Mouse (Mus musculus): ENCODE measurements at regions not wholly inside any gene's neighbourhood (a gene's known extent, or its start where the extent isn't known, plus 50 kb on each side); places are given as distances from the start of the nearest gene placed in this dataset.
A peak's percentile ranks its signal among the peaks of the same experiment; 100 is the strongest.

GRCm38 (mm10) chr16:25067276-25068249, 219.1 kb upstream of the Tprg start:
- Histone ChIP-seq H3K9me3 (ENCODE audit: control insufficient read depth, low read length) (no peaks in the 10 kb centered on the region), H3K4me1 (ENCODE audit: control insufficient read depth, insufficient read depth, low read length) (no peaks in the 10 kb centered on the region), H3K27ac (replicated peaks; ENCODE audit: low read depth, low read length) (no peak overlapping the region), H3K36me3 (ENCODE audit: control insufficient read depth, insufficient read depth, low read length) (no peaks in the 10 kb centered on the region), H3K27me3 (replicated peaks; ENCODE audit: control insufficient read depth, insufficient read depth, low read length) (no peaks in the 10 kb centered on the region), H3K4me2 (ENCODE audit: low read depth, low read length) (no peak overlapping the region), H3K9ac (ENCODE audit: low read depth, low read length) (no peak overlapping the region), H3K4me3 (ENCODE audit: low read depth, low read length) (no peak overlapping the region)
- ATAC-seq (ENCODE audit: low read depth) (0 out of 2 replicates have a peak, but pooled peaks have one; percentile 47), DNase-seq (ENCODE audit: low spot score) (peak; percentile 56)
- 50% methylated on average over 8 of the region's 8 CpGs for WGBS

- ATAC-seq (ENCODE audit: low read depth) (no peak), DNase-seq (ENCODE audit: low spot score) (no peak)
- Histone ChIP-seq H3K4me1 (ENCODE audit: control insufficient read depth, insufficient read depth, low read length) (no peaks in the 10 kb centered on the region), H3K4me2 (ENCODE audit: low read depth, low read length) (no peak overlapping the region), H3K9me3 (ENCODE audit: control insufficient read depth, low read length) (no peaks in the 10 kb centered on the region), H3K27ac (replicated peaks; ENCODE audit: low read depth, low read length) (no peak overlapping the region), H3K9ac (ENCODE audit: low read depth, low read length) (no peak overlapping the region), H3K27me3 (replicated peaks; ENCODE audit: control insufficient read depth, insufficient read depth, low read length) (no peaks in the 10 kb centered on the region), H3K4me3 (ENCODE audit: low read depth, low read length) (no peak overlapping the region), H3K36me3 (ENCODE audit: control insufficient read depth, insufficient read depth, low read length) (no peaks in the 10 kb centered on the region)
- WGBS = 86% methylated on average over 6 of the region's 6 CpGs
Measured at GRCm38 (mm10) chr16:25080811-25081210, 205.8 kb upstream of the Tprg start.

- H3K36me3 ChIP-seq (ENCODE audit: control insufficient read depth, insufficient read depth, low read length) = no peaks in the 10 kb centered on the region
- H3K4me3 ChIP-seq (ENCODE audit: low read depth, low read length) = no peak overlapping the region
- DNase-seq (ENCODE audit: low spot score) (no peak), ATAC-seq (ENCODE audit: low read depth) (no peak)
- no peak overlapping the region for H3K27ac ChIP-seq (replicated peaks; ENCODE audit: low read depth, low read length)
- no peaks in the 10 kb centered on the region for H3K27me3 ChIP-seq (replicated peaks; ENCODE audit: control insufficient read depth, insufficient read depth, low read length)
- no peak overlapping the region for H3K9ac ChIP-seq (ENCODE audit: low read depth, low read length)
- WGBS = 87% methylated on average over 1 of the region's 1 CpGs
- no peak overlapping the region for H3K4me2 ChIP-seq (ENCODE audit: low read depth, low read length)
- no peaks in the 10 kb centered on the region for H3K4me1 ChIP-seq (ENCODE audit: control insufficient read depth, insufficient read depth, low read length)
- no peaks in the 10 kb centered on the region for H3K9me3 ChIP-seq (ENCODE audit: control insufficient read depth, low read length)
Measured at GRCm38 (mm10) chr16:25083729-25084128, 202.9 kb upstream of the Tprg start.

- H3K9ac ChIP-seq (ENCODE audit: low read depth, low read length) = no peak overlapping the region
- no peak overlapping the region for H3K4me2 ChIP-seq (ENCODE audit: low read depth, low read length)
- no peak overlapping the region for H3K4me3 ChIP-seq (ENCODE audit: low read depth, low read length)
- no peaks in the 10 kb centered on the region for H3K4me1 ChIP-seq (ENCODE audit: control insufficient read depth, insufficient read depth, low read length)
- 55% methylated on average over 10 of the region's 10 CpGs for WGBS
- no peaks in the 10 kb centered on the region for H3K9me3 ChIP-seq (ENCODE audit: control insufficient read depth, low read length)
- no peak overlapping the region for H3K27ac ChIP-seq (replicated peaks; ENCODE audit: low read depth, low read length)
- ATAC-seq (ENCODE audit: low read depth) (no peak), DNase-seq (ENCODE audit: low spot score) (peak; percentile 54)
- no peaks in the 10 kb centered on the region for H3K27me3 ChIP-seq (replicated peaks; ENCODE audit: control insufficient read depth, insufficient read depth, low read length)
- no peaks in the 10 kb centered on the region for H3K36me3 ChIP-seq (ENCODE audit: control insufficient read depth, insufficient read depth, low read length)
Measured at GRCm38 (mm10) chr16:25087741-25088648, 198.6 kb upstream of the Tprg start.

GRCm38 (mm10) chr16:25088649-25089019, 198.0 kb upstream of the Tprg start:
- no peak overlapping the region for H3K4me2 ChIP-seq (ENCODE audit: low read depth, low read length)
- H3K27me3 ChIP-seq (replicated peaks; ENCODE audit: control insufficient read depth, insufficient read depth, low read length) = no peaks in the 10 kb centered on the region
- no peak overlapping the region for H3K27ac ChIP-seq (replicated peaks; ENCODE audit: low read depth, low read length)
- no peaks in the 10 kb centered on the region for H3K36me3 ChIP-seq (ENCODE audit: control insufficient read depth, insufficient read depth, low read length)
- no peak overlapping the region for H3K4me3 ChIP-seq (ENCODE audit: low read depth, low read length)
- H3K4me1 ChIP-seq (ENCODE audit: control insufficient read depth, insufficient read depth, low read length) = no peaks in the 10 kb centered on the region
- DNase-seq (ENCODE audit: low spot score) (no peak), ATAC-seq (ENCODE audit: low read depth) (no peak)
- H3K9me3 ChIP-seq (ENCODE audit: control insufficient read depth, low read length) = no peaks in the 10 kb centered on the region
- no peak overlapping the region for H3K9ac ChIP-seq (ENCODE audit: low read depth, low read length)
- WGBS = 87% methylated on average over 2 of the region's 2 CpGs

- H3K4me1 ChIP-seq (ENCODE audit: control insufficient read depth, insufficient read depth, low read length) = no peaks in the 10 kb centered on the region
- H3K36me3 ChIP-seq (ENCODE audit: control insufficient read depth, insufficient read depth, low read length) = no peaks in the 10 kb centered on the region
- no peak overlapping the region for H3K27ac ChIP-seq (replicated peaks; ENCODE audit: low read depth, low read length)
- H3K4me3 ChIP-seq (ENCODE audit: low read depth, low read length) = no peak overlapping the region
- DNase-seq (ENCODE audit: low spot score) (no peak), ATAC-seq (ENCODE audit: low read depth) (no peak)
- no peaks in the 10 kb centered on the region for H3K9me3 ChIP-seq (ENCODE audit: control insufficient read depth, low read length)
- H3K4me2 ChIP-seq (ENCODE audit: low read depth, low read length) = no peak overlapping the region
- H3K27me3 ChIP-seq (replicated peaks; ENCODE audit: control insufficient read depth, insufficient read depth, low read length) = no peaks in the 10 kb centered on the region
- 78% methylated on average over 2 of the region's 2 CpGs for WGBS
- H3K9ac ChIP-seq (ENCODE audit: low read depth, low read length) = no peak overlapping the region
Measured at GRCm38 (mm10) chr16:25104165-25104564, 182.5 kb upstream of the Tprg start.

GRCm38 (mm10) chr16:25104603-25105002, 182.0 kb upstream of the Tprg start:
- H3K4me3 ChIP-seq (ENCODE audit: low read depth, low read length) = no peak overlapping the region
- H3K27ac ChIP-seq (replicated peaks; ENCODE audit: low read depth, low read length) = no peak overlapping the region
- H3K4me2 ChIP-seq (ENCODE audit: low read depth, low read length) = no peak overlapping the region
- H3K4me1 ChIP-seq (ENCODE audit: control insufficient read depth, insufficient read depth, low read length) = no peaks in the 10 kb centered on the region
- H3K9me3 ChIP-seq (ENCODE audit: control insufficient read depth, low read length) = no peaks in the 10 kb centered on the region
- ATAC-seq (ENCODE audit: low read depth) (no peak), DNase-seq (ENCODE audit: low spot score) (peak; percentile 24)
- WGBS = 67% methylated on average over 2 of the region's 2 CpGs
- H3K36me3 ChIP-seq (ENCODE audit: control insufficient read depth, insufficient read depth, low read length) = no peaks in the 10 kb centered on the region
- no peak overlapping the region for H3K9ac ChIP-seq (ENCODE audit: low read depth, low read length)
- H3K27me3 ChIP-seq (replicated peaks; ENCODE audit: control insufficient read depth, insufficient read depth, low read length) = no peaks in the 10 kb centered on the region

GRCm38 (mm10) chr16:25140164-25140563, 146.5 kb upstream of the Tprg start:
- no peak overlapping the region for H3K27ac ChIP-seq (replicated peaks; ENCODE audit: low read depth, low read length)

More at GRCm38 (mm10) chr16:25140164-25140563, 146.5 kb upstream of the Tprg start:
- WGBS = 46% methylated on average over 4 of the region's 4 CpGs
- peaks cover 6% of the 10 kb centered on the region; the same call in 1 of the 2 replicates for H3K4me1 ChIP-seq (ENCODE audit: control insufficient read depth, insufficient read depth, low read length)
- ATAC-seq (ENCODE audit: low read depth) (no peak), DNase-seq (ENCODE audit: low spot score) (peak; percentile 89)
- no peak overlapping the region for H3K4me2 ChIP-seq (ENCODE audit: low read depth, low read length)
- H3K9ac ChIP-seq (ENCODE audit: low read depth, low read length) = no peak overlapping the region
- H3K9me3 ChIP-seq (ENCODE audit: control insufficient read depth, low read length) = peaks cover 11% of the 10 kb centered on the region; the same call in 1 of the 2 replicates
- no peaks in the 10 kb centered on the region for H3K36me3 ChIP-seq (ENCODE audit: control insufficient read depth, insufficient read depth, low read length)
- H3K27me3 ChIP-seq (replicated peaks; ENCODE audit: control insufficient read depth, insufficient read depth, low read length) = no peaks in the 10 kb centered on the region
- H3K4me3 ChIP-seq (ENCODE audit: low read depth, low read length) = no peak overlapping the region
